Mouse (Mus musculus): ENCODE measurements around the gene Ctnnb1.

Gene Ctnnb1

DNA sequence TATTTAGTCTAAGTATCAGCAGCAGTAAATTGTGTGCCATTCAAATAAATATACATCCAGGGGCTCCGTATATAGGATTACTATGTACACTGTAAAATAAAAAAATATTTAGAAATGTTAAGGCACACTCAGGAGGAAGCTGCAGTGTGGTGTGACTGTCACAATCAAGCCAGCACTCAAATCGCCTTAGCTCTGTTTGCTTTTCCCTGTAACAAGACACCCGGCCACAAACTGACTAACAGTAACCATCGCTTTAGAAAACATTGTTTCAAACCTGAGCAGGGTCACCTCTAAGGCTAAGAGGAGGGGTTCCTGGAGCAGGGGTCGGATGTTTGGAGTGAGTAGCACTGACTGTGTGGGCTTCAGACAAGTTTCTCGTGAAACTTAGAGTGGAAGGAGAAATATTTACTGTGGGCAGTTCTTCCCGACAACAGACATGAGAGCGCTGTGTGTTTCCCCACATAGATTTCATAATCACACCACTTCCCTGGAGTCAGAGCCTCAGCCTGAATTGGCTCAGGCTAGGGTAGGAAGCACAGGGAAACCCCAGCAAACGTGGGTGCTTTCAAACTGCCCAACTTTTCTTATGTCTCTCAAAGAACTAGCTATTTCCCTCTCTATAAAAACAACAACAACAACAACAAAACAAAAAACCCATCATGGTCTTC, 1.9 kb upstream of the Ctnnb1 start:
- no peak for DNase-seq (ENCODE audit: low read depth, low spot score)

DNA sequence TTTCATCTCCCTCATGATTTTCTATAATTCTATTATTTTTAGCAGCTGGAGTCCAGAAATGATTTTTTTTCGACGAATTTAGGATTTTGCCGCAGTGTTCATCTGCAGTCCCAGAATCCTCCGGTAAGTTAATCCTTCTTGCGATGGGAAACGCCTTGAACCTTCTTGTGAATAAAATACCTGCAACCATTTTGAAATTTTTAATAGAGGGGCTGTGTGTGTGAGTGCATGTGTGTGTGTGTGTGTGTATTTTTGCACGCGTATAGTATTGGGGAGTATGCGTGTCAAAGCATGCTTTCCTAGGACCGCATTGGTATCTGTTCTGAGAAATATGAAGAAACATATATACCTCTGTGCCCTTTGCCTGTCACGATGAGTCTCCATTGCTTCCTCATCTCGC, 1.0 kb downstream of the Ctnnb1 start:
- no peak for DNase-seq (ENCODE audit: low read depth, low spot score)

DNA sequence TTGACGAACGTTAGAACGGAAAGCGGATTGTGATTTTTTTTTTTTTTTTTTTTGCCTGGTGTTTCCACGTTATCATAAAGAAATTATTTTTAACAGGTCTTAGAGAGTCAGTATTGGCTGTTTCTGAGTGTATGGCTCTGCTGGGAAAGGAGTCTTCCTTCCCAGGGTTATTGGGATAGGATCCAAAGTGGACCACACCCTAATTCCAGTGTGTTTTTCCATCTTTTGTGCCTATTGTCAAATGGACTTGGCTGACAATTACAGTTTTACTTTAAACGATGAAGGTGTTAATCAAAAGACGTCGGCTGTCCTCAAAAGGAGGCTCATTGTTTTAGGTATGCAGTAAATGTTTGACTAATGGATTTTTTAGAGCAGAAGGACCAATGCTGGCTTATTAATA, 1.8 kb downstream of the Ctnnb1 start:
- no peak for DNase-seq (ENCODE audit: low read depth, low spot score)

DNA sequence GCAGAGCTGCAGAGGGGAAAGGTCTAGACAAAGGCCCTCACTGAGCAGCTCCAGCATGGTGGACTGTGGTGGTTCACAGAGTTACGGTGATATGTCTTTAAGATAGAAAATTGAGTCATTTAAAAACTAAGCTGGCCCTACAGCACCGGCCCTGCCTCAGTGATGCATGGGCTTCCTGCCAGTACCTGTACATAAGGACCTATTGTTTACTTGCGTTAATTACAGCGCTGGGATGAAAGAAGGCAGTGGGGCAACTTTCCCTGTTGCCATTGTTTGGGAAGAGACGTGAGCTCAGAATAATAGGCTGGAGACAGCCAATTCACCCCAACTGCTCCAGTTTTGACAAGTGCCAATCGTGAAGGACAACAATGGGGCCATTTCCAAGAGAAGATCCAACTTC, 3.4 kb downstream of the Ctnnb1 start:
- DNase-seq (ENCODE audit: low read depth, low spot score) = no peak

DNA sequence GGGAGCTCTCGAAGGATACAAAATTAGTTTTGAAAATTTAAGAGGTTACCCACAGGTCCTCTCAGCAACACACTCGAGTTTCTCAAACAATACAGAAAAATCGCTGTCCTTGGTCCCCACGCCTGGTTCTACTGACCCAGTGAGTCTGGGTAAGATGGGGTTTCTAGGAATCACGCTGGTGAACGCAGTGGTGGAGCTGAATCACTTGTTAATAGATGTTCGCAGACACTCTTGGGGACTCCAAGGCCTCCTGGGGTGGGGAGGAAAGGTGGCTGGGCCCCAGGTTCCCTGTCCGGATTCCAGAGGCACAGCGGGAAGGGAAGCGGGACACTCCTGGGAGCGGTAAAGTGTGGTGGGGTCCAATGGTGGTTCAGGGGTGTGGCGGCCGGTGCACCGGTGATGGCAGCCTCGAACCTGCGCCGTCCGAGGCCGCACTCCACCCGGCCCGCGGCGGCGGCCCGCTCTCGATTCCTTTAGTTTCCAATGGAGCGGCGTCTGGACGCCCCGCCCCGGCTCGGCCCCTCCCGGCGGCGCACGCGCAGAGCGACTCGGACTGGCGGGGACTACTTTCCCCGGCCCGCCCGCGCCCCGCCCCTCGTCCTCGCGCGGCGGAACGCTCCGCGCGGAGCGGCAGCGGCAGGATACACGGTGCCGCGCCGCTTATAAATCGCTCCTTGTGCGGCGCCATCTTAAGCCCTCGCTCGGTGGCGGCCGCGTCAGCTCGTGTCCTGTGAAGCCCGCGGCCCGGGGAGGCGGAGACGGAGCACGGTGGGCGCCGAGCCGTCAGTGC, 4.0 kb downstream of the Ctnnb1 start:
- DNase-seq (ENCODE audit: low read depth, low spot score) = peak; percentile 99

DNA sequence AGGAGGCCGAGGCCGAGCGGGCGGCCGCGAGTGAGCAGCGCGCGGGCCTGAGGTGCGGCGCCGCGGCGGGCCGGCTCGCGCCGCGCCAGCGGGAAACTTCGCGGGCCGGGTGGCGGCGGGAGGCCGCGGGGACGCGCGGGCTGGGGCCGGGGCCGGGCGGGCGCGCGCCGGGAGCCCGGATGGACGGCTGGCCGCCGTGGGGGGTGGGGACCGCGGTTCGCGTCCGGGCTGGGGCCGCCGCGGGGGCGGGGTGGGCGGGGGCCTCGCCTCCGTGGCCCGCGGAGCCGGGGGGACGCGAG, 4.5 kb downstream of the Ctnnb1 start:
- DNase-seq (ENCODE audit: low read depth, low spot score) = no peak

DNA sequence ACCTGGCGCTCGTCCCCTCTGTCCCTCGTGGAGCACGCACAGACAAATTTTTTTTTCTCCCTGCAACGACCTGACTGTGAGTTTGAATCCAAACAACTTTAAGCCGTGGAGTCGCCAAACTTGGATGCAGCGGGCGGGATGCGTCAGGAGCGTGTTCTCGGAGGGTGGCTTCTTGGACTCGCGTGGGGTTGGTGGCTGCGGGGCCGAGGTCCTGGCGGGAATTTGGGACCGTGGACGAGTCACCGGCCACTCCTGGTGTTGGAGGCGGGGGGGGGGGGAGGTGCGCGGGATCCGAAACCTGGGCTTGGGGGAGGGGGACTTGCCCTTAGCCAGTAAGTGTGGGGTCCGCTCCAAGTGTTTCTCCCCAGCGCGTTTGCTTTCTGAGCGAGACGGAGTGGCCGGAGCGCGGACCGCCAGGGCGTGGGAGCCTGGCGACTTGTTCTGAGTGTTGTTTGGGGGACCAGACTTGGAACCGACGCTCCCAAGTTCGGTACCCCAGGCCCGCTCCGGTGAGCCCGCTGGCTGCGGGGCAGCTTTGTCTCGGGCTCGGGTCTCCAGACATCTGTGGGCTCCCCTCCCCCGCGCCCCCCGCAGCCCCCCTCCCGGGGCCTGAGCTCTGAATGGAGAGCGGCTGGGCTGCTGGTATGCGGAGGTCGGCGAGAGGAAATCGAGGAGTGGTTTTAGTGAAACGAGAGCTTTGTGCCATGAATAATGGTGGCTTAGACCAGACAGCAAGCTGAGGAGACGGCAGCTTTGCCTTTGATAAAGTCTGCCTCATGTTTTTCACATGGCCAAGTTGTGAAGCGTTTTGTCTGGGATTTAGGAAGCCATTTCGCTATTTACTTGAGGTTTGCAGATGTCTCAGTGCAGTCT, 5.1 kb downstream of the Ctnnb1 start:
- DNase-seq (ENCODE audit: low read depth, low spot score) = peak; percentile 60

DNA sequence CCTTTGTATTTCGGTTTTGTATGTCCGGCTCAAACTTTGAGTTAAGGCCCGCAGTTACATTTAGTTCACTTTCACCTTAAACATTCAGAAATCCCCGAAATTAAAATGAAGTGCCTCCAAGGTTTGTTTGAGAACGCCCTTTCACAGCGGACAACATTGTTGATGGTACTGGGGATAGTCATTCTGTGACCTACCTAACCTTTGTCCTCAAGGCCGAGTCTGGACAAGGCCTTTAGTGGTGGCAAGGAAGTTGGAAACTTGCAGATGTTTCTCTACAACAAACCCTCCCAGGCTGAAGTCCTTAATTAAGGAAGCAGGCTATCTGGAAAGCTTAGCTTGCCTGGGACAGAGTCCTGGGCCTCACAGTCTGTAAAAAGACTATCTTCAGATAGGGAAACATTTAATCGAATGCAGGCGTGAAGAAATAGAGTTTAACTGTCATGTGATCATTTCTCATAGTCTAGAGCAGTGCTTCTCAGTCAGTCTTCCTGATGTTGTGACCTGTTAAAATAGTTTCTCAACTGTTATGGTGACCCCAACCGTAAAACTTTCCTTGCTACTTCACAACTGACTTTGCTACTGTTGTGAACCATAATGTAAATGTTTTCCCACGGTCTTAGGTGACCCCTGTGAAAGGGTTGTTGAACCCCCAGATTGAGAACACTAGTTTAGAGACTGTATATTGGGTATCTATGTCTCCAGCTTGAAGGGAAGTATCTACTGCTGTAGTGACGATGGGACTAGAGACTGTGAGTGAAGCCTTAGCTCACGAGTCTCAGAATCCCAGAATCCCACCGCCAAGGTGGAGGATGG, 6.0 kb downstream of the Ctnnb1 start:
- DNase-seq (ENCODE audit: low read depth, low spot score) = peak; percentile 24

DNA sequence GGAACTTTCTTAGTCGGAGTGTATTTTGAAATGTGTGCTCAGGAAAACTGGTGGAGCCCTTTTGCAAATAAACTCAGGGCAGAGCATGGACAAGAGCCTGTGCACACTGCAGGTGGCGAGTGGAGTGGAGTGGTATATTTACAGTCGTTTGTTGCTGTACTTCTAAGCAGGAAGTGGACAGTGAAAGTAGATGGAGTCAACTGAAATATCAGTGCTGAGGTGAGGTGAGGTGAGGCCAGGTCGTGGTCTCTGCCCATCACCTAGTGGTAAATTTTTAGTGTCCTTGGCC, 6.6 kb downstream of the Ctnnb1 start:
- peak; percentile 34 for DNase-seq (ENCODE audit: low read depth, low spot score)

DNA sequence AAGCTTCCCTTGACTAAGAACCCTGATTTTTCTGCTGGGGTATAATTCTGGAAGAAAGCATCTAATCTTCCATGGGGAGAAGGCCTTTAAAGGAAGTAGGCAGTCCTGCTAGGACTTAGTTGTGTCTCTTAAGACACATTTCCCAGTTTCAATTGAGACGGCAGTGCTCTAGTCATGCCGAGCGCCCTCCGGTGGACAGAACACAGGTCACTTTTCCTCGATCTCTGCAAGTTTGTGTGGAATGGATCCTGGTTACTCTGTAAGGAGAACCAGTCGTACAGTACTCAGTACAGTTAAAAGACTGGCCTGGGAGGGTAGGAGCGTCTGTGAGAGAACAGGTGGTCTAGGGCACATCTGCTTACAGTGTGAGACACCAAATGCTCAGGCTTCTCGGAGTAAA, 7.3 kb downstream of the Ctnnb1 start:
- peak; percentile 61 for DNase-seq (ENCODE audit: low read depth, low spot score)

DNA sequence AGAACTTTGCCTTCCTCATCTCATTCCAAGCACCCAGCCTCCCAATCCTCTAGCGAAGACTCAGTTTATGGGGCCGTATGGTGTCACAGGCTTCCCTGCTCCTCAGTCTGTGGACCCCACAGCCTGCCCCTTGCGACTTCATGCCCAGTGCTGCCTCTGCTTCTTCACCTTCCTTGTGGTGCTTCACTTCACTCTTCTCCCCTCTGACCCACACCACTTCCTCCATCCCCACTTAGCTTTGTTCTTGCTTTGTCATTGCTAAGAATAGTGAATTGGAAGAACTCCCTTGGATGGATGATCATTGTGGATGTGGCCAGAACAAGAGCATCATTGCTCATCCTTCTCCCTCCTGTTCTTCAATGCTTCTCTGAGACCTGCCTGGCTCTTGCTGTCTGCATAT, 11.8 kb downstream of the Ctnnb1 start:
- DNase-seq (ENCODE audit: low read depth, low spot score) = no peak

DNA sequence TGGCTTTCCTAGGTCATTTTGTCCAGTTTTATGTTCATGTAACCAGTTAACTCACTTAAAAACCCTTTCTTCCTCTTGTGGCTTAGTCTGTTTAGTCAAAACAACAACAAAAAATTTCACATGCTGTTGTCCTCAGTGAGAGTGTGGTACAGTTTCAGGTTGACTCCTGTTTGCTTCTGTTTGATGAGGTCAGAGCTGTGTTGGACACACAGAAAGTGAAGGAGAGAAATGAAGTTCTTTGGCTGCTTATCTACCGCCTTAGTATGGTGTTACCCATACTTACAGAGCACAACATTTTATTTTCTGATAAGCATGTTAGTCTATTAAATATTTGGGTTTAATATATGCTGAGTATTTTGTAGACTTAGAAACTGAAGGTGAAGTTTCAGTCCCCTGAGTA, 14.7 kb downstream of the Ctnnb1 start:
- no peak for DNase-seq (ENCODE audit: low read depth, low spot score)

DNA sequence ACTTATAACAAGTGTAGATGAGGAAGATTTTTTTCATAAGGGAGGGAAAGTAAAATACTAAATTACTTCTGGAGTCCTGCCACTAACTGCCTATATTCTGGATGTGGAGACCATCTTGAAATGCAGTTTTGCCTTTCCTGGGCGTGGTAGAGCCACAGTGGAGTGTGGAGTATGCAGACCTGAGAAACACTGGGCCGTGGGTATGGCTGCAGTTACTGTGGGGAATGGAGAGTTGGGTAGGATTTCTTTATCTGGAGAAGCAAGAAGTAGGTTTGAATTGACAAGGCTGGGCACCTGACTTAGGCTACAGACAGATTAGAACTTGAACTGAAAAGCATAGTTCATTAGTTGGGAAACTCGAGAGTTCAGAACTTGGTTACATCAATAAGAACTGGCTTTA, 15.2 kb downstream of the Ctnnb1 start:
- DNase-seq (ENCODE audit: low read depth, low spot score) = no peak

DNA sequence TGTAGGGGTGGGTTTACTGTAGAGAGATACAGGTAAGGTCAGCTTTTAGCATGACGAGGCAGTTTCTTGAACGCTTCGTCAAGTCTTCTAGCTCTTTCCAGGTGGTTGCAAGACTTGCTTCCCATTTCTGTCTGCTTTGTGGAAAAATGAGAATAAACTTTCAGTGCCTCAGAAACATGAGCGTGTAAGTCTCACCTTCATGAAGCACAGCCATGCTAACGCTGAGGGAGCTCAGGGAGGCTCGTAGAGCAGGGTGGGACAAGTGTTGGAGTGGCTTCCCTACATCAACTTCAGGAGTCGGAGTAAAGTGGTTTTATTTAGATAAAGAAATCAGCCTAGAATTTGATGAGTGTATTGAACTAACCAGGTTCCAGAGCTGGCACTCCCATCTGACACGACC, 17.1 kb downstream of the Ctnnb1 start:
- DNase-seq (ENCODE audit: low read depth, low spot score) = no peak

DNA sequence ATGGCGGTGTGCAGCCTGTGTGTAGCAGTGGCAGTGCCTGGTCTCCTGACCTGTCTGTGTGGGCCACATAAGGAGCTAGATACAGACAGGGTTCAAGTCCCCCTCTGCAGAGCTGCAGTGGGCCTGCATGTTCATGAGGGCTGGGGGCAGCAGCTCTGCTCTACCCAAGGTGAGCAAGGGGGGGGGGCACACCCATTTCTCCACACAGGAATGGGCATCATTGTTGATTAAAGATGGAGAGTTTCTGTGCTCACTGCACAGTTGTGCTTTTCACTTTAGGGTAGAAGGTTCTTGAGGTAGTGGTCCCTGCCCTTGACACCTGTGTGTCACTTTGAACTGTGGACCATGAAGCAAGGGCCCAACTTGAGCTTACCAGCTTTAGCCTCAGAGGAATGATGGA, 19.8 kb downstream of the Ctnnb1 start:
- DNase-seq (ENCODE audit: low read depth, low spot score) = no peak

DNA sequence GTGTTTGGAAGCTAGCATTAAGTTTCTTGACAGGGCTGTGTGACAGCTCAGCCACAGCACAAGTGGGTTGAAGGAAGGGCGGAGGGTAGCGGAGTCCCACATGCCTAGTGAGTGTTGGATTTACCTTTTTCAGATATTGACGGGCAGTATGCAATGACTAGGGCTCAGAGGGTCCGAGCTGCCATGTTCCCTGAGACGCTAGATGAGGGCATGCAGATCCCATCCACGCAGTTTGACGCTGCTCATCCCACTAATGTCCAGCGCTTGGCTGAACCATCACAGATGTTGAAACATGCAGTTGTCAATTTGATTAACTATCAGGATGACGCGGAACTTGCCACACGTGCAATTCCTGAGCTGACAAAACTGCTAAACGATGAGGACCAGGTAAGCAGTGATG, 21.7 kb downstream of the Ctnnb1 start:
- DNase-seq (ENCODE audit: low read depth, low spot score) = no peak

DNA sequence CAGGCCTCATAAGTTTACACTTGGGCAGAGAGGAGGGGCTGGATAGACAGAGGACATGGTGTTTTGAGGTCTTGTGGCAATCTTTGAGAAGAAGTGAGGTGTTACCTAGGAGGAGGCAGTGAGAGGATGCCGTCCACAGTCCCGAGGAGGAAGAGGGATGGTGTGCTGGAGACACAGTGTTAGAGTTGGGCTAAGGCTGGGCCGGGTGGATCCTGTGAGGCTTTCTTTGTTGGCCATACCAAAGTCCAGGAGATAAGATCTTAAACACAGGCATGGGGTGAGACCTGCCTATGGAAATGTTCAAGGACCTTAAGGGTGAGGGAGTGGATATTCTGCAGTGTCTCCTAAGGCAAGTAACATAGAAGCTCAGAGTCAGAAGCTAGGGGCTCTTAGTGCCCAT, 22.9 kb downstream of the Ctnnb1 start:
- DNase-seq (ENCODE audit: low read depth, low spot score) = no peak

DNA sequence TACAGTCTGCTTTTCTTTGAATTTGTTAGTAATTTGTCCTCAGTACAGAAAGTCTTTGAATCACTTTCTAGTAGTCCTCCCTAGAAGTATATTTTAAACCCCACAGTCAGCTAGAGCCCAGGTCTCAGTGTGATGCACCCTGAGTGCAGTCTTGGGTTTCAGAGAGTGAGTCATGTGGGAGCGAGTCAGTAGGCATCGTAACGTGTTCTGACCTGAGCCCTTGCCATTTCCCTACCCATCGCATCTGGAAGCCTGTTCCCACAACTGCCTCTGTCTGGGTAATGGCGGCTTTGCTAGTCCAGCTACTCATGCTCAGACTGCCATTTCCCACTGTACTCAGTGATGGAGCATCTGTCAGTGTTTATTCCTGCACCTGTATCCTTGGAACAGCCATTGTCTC, 29.0 kb downstream of the Ctnnb1 start:
- DNase-seq (ENCODE audit: low read depth, low spot score) = no peak

DNA sequence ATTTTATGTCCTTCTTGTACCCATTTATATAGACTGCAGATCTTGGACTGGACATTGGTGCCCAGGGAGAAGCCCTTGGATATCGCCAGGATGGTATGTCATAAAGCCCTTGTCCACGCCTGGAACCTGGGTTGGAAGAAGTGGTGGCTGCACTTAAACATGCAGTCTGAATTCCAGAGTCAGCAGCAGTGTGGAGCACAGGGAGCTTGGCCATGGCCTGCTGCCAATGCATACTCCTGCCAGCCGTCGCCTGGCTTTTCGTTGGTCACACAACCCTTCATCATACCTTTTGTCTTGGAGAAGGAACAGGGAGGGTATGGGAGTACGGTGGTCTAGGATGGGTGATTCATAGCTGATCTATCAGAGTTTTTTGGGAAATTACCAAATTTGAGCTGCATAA, 29.5 kb downstream of the Ctnnb1 start:
- DNase-seq (ENCODE audit: low read depth, low spot score) = no peak

DNA sequence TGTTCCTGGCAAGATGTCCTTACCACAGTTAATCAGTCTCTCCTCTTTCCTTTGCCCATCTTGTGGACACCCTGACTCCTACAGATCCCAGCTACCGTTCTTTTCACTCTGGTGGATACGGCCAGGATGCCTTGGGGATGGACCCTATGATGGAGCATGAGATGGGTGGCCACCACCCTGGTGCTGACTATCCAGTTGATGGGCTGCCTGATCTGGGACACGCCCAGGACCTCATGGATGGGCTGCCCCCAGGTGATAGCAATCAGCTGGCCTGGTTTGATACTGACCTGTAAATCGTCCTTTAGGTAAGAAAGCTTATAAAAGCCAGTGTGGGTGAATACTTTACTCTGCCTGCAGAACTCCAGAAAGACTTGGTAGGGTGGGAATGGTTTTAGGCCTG, 30.2 kb downstream of the Ctnnb1 start:
- no peak for DNase-seq (ENCODE audit: low read depth, low spot score)

DNA sequence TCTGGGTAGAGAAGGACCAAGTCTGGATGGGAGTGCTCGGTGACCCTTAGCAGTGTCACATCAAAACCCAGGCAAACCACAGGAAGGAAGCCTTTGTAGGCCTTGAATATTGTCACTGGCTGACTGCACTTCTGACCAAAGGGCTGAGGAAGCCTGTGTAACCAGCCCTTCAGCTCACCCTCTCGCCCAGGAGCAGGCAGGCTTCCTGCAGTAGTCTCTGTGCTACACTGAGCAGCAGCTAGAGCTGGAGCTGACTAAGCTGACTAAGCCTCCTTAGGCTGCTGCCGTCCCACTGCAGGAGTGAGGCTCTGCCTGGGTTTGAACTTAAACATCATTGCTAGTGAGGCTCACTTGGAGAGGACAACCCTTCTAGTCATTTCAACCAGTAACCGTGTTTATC, 31.6 kb downstream of the Ctnnb1 start:
- DNase-seq (ENCODE audit: low read depth, low spot score) = peak; percentile 20

DNA sequence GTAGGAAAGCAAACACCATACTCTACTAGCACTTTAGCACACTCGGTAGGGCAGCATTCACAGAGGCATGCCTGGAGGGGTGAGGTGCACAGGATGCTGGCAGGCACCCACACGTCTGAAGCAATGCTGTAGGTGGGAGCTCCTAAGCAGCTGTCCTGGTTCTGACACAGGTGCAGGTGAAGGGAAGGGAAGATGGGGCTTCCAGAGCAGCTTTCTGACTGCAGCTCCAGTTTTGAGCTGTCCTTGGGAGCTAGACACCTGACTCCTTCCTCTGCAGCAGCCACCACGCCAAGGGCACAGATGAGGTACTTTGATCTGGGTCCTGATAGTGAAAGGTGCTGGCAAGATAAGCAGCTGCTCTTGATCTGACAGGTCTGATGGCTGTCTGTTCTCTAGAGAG, 32.5 kb downstream of the Ctnnb1 start:
- DNase-seq (ENCODE audit: low read depth, low spot score) = peak; percentile 52
